Mouse (Mus musculus): Measurements from ENCODE around the gene Rab22a.

DNA sequence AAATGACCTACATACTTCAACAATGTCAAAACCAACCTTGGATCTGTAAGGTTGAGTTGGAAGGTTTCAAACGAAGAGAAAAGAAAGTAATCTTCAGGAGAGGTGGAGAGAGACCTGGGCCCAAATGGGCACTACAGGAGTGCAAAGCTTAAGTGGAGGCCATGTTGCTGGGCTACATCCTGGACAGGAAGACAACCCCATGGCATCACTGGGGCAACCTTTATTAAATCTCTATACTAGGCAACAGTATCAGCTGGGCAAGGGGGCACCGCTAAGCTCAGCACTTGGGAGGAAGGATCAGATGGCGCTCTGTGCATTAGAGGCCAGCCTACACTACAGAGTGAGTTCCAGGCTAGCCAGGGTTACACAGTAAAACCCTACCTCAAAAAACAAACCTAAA is 33.8 kb upstream of the Rab22a start:
- no peak for TF ChIP-seq CTCF (IDR thresholded peaks at IDR 0.05)
- TF ChIP-seq EP300 (IDR thresholded peaks at IDR 0.05) = no peak

All from lung, postnatal 0 days (tissue).